Mouse (Mus musculus) limb, embryonic 15.5 days (tissue): ENCODE data around the gene Cela3a. TPM values are rescaled to one million over a fixed set of nuclear protein-coding genes. Genes with fewer than 3 reads are reported as not detected.

Source experiments
- ATAC-seq: fragments of 200-750 bp; cut with Nextera tagmentation; 2 replicates; pipeline ENCODE4 v1.8.0; 2017; ENCODE audit warnings: low read depth, moderate TSS enrichment; ENCODE audit not compliant: insufficient number of reproducible peaks, low FRiP score, low TSS enrichment
- H3K27ac ChIP-seq: fragments of 300-500 bp; sonication (generic); 2 replicates; pipeline ENCODE4 v1.5.1; 2015; ENCODE audit warnings: moderate library complexity, mild to moderate bottlenecking, inconsistent platforms
- H3K27me3 ChIP-seq: fragments of 300-500 bp; sonication (generic); 2 replicates; pipeline ENCODE4 v1.6.1; 2015; ENCODE audit warnings: inconsistent platforms
- H3K36me3 ChIP-seq: fragments of 300-500 bp; sonication (generic); 2 replicates; pipeline ENCODE4 v1.6.1; 2015; ENCODE audit warnings: inconsistent platforms
- H3K4me1 ChIP-seq: fragments of 300-500 bp; sonication (generic); 2 replicates; pipeline ENCODE4 v1.6.1; 2015; ENCODE audit warnings: inconsistent platforms
- H3K4me2 ChIP-seq: fragments of 300-500 bp; sonication (generic); 2 replicates; pipeline ENCODE4 v1.6.1; 2015; ENCODE audit warnings: mild to moderate bottlenecking, inconsistent platforms
- H3K4me3 ChIP-seq: fragments of 300-500 bp; sonication (generic); 2 replicates; pipeline ENCODE4 v1.5.1; 2015; ENCODE audit warnings: mild to moderate bottlenecking, inconsistent platforms
- H3K9ac ChIP-seq: fragments of 300-500 bp; sonication (generic); 2 replicates; pipeline ENCODE4 v1.6.1; 2015; ENCODE audit warnings: inconsistent platforms
- H3K9me3 ChIP-seq: fragments of 300-500 bp; sonication (generic); 2 replicates; pipeline ENCODE4 v1.6.1; 2016; ENCODE audit warnings: inconsistent platforms
- WGBS: fragments of 180-500 bp; shearing (Covaris S2); methylation state at CpG from one replicate; pipeline ENCODE4 v1.1.7; 2015; 5-methylcytosine and 5-hydroxymethylcytosine counted together
- polyA plus RNA-seq: library from polyadenylated mRNA; unstranded; fragments of >200 nt; fragmentation: Nextera tagmentation; extraction: Ambion mirVana; gene quantifications from 2 replicates; pipeline ENCODE4 v1.2.1, GENCODE M21; 2015

Gene Cela3a
- polyA plus RNA-seq, 1 experiment from 2014 or later: not detected

- Histone ChIP-seq H3K4me1 (peaks cover 24% of the 10 kb centered on the region), H3K4me2 (no peak overlapping the region), H3K27me3 (no peaks in the 10 kb centered on the region), H3K36me3 (no peaks in the 10 kb centered on the region), H3K27ac (no peak overlapping the region), H3K9me3 (no peaks in the 10 kb centered on the region), H3K9ac (no peak overlapping the region), H3K4me3 (no peak overlapping the region)
- WGBS: 84% methylated on average over 4 of the region's 4 CpGs
- no peak for ATAC-seq
Measured at GRCm38 (mm10) chr4:137366097-137366496, 43.5 kb downstream of the Cela3a start.

GRCm38 (mm10) chr4:137365356-137366062 is 44.1 kb downstream of the Cela3a start:
- no peaks in the 10 kb centered on the region for H3K9me3 ChIP-seq
- no peak overlapping the region for H3K27ac ChIP-seq
- peaks cover 23% of the 10 kb centered on the region for H3K4me1 ChIP-seq
- no peak for ATAC-seq
- no peak overlapping the region for H3K9ac ChIP-seq
- H3K36me3 ChIP-seq: no peaks in the 10 kb centered on the region
- H3K27me3 ChIP-seq: no peaks in the 10 kb centered on the region
- H3K4me2 ChIP-seq: no peak overlapping the region
- WGBS: 82% methylated on average over 19 of the region's 19 CpGs
- no peak overlapping the region for H3K4me3 ChIP-seq

GRCm38 (mm10) chr4:137364826-137365225 is 44.8 kb downstream of the Cela3a start:
- no peak overlapping the region for H3K27ac ChIP-seq
- no peak for ATAC-seq
- H3K9ac ChIP-seq: no peak overlapping the region
- no peaks in the 10 kb centered on the region for H3K9me3 ChIP-seq
- H3K4me2 ChIP-seq: no peak overlapping the region
- H3K4me3 ChIP-seq: no peak overlapping the region
- H3K27me3 ChIP-seq: no peaks in the 10 kb centered on the region
- H3K36me3 ChIP-seq: no peaks in the 10 kb centered on the region
- 81% methylated on average over 6 of the region's 6 CpGs for WGBS
- H3K4me1 ChIP-seq: peaks cover 17% of the 10 kb centered on the region

GRCm38 (mm10) chr4:137360996-137361395 is 48.6 kb downstream of the Cela3a start:
- H3K36me3 ChIP-seq: no peaks in the 10 kb centered on the region
- no peak overlapping the region for H3K9ac ChIP-seq
- 68% methylated on average over 3 of the region's 3 CpGs for WGBS
- 0 out of 2 replicates have a peak, but pooled peaks cover 5% of the 10 kb centered on the region for H3K4me1 ChIP-seq
- H3K9me3 ChIP-seq: no peaks in the 10 kb centered on the region
- no peak overlapping the region for H3K4me2 ChIP-seq
- H3K4me3 ChIP-seq: no peak overlapping the region
- no peak overlapping the region for H3K27ac ChIP-seq
- no peak for ATAC-seq
- no peaks in the 10 kb centered on the region for H3K27me3 ChIP-seq

- H3K4me1 ChIP-seq: peaks cover 12% of the 10 kb centered on the region; the same call in 1 of the 2 replicates
- no peak overlapping the region for H3K9ac ChIP-seq
- H3K36me3 ChIP-seq: no peaks in the 10 kb centered on the region
- H3K4me2 ChIP-seq: no peak overlapping the region
- H3K27ac ChIP-seq: no peak overlapping the region
- H3K4me3 ChIP-seq: no peak overlapping the region
- 56% methylated on average over 14 of the region's 14 CpGs for WGBS
- no peaks in the 10 kb centered on the region for H3K9me3 ChIP-seq
- ATAC-seq: no peak
- H3K27me3 ChIP-seq: no peaks in the 10 kb centered on the region
Measured at GRCm38 (mm10) chr4:137358291-137359002, 51.1 kb downstream of the Cela3a start.

- Histone ChIP-seq H3K9ac (peak within 1 kb of the TSS; percentile 100), H3K36me3 (no peaks in the 10 kb centered on the region), H3K4me1 (peaks cover 17% of the 10 kb centered on the region), H3K9me3 (no peaks in the 10 kb centered on the region), H3K4me2 (peak within 1 kb of the TSS; percentile 63), H3K4me3 (peak within 1 kb of the TSS; percentile 94), H3K27ac (peak within 1 kb of the TSS; percentile 97), H3K27me3 (no peaks in the 10 kb centered on the region)
- peak; percentile 96 for ATAC-seq
- WGBS: 0% methylated on average over 40 of the region's 44 CpGs
Measured at GRCm38 (mm10) chr4:137357517-137358254, 51.9 kb downstream of the Cela3a start, which contains the start of gene Cdc42. Gene Cdc42, minus strand, starts transcription at chr4:137357720.

GRCm38 (mm10) chr4:137356674-137357510 is 52.7 kb downstream of the Cela3a start:
- H3K9me3 ChIP-seq: no peaks in the 10 kb centered on the region
- H3K4me1 ChIP-seq: peaks cover 18% of the 10 kb centered on the region
- peak overlapping the region; percentile 94 for H3K4me3 ChIP-seq
- H3K36me3 ChIP-seq: no peaks in the 10 kb centered on the region
- H3K9ac ChIP-seq: peak overlapping the region; percentile 100
- H3K27me3 ChIP-seq: no peaks in the 10 kb centered on the region
- ATAC-seq: peak; percentile 32
- peak overlapping the region; percentile 63 for H3K4me2 ChIP-seq
- 0% methylated on average over 26 of the region's 90 CpGs for WGBS
- peak overlapping the region; percentile 97 for H3K27ac ChIP-seq

Other genes starting within 250 kb of the Cela3a start
- gene Wnt4, start 132.3 kb downstream of the Cela3a start, polyA plus RNA-seq: 10.0 and 13.2 TPM in 2 replicates
- 721 and 737 TPM in 2 replicates for gene Cdc42, start 52.1 kb downstream of the Cela3a start, polyA plus RNA-seq
- gene Cela3b, start 20.7 kb upstream of the Cela3a start, polyA plus RNA-seq: 0.70 TPM in 1 of 2 replicates, not detected in the other
- gene 1700013G24Rik, start 43.5 kb upstream of the Cela3a start, polyA plus RNA-seq: 0.23 and 0.40 TPM in 2 replicates
- gene Hspg2, start 59.0 kb upstream of the Cela3a start, polyA plus RNA-seq: 40.6 and 44.5 TPM in 2 replicates
- 0.41 TPM in 1 of 2 replicates, not detected in the other for gene Ldlrad2, start 164.8 kb upstream of the Cela3a start, polyA plus RNA-seq
- 58.3 and 67.2 TPM in 2 replicates for gene Usp48, start 184.0 kb upstream of the Cela3a start, polyA plus RNA-seq